Mouse (Mus musculus): ENCODE results near the gene Car2.

DNA sequence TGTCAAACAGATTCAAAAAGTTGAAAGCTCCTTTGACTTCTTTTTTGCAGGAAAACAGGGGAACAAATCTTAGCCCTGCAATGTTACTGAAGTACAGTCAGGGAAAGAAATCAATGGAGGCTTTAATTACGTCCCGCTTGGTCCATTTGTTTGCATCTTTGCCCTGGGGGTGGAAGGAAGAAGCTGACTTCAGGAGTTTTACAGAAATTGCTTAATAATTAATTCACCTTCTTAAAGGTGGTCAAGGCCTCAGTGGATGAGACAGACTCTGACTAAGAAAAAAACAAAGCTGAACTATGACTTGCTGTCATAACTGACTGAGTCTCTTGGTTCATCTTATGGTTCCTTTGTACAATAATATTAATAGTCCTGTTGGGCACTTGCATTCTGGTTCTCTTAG is 59.6 kb downstream of the Car2 start:
- TF ChIP-seq CTCF (IDR thresholded peaks at IDR 0.05; ENCODE audit: low read depth, low read length) (no peak), POLR2A (IDR thresholded peaks at IDR 0.05; ENCODE audit: extremely low read depth, insufficient read depth, low read length) (no peak)

Data from liver, adult 2 months (tissue).